Mouse (Mus musculus) kidney, adult 2 months (tissue): ENCODE results near the gene Kcng1.

Experiments
- CTCF ChIP-seq: fragments of 200-500 bp; conservative IDR thresholded peaks from 2 replicates; pipeline ENCODE4 v1.5.1; 2011; ENCODE audit warnings: low read depth, mild to moderate bottlenecking, control low read depth, low read length, moderate library complexity, mixed read lengths; ENCODE audit not compliant: insufficient read depth, insufficient read length
- POLR2A ChIP-seq: fragments of 200-500 bp; IDR thresholded peaks from one replicate; pipeline ENCODE4 v1.6.1; 2011; ENCODE audit warnings: low read depth, low read length, control low read depth

DNA sequence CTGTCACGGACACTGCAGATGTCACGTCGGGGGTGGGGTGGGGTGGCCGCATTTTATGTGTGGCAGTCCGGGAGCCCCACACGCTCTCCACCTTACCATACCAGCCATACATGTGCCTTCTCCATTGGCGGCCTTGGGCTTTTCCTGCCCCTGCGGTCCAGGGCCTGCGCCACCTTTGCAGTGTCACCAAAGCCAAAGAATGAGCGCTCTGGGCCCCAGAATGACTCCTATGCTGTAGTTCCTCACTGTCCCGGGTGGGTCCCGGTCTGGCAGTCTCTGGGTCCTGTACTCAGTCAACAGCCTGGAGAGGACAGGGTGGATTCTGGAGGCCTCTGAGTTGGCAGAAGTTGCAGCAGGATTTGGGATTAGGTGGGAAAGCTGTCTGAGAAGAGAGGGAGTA is at the start of gene Kcng1:
- TF ChIP-seq CTCF (no peak), POLR2A (no peak)
